26 mouse cellular contexts compared by ENCODE assay signal in genomic region chr11:32166683-32167082, GRCm38 (mm10). TPM values are rescaled to one million over a fixed set of nuclear protein-coding genes. Genes with fewer than 3 reads are reported as not detected.
A peak's percentile ranks its signal among the peaks of the same experiment; 100 is the strongest.
DNase-seq lines count a peak whose midpoint lies in the region; ATAC-seq and TF ChIP-seq lines count a peak whose summit lies in the region.
"Had no signal": no experiment of that assay in that cellular context is flagged by ENCODE, and none has a peak within 500 bp of the region (broad histone marks: within the 10 kb centered on the region; RNA-seq: fewer than 3 reads in every experiment).

No protein-coding gene starts in this region.

- H3K4me2 ChIP-seq in intestine, embryonic 14.5 days (ENCODE audit: low read length), result no peak overlapping the region
- H3K4me2 ChIP-seq in intestine, postnatal 0 days (replicated peaks; ENCODE audit: low read depth), result no peak overlapping the region
- H3K4me2 ChIP-seq in intestine, embryonic 15.5 days (replicated peaks), result no peak overlapping the region
- H3K4me2 ChIP-seq in stomach, postnatal 0 days (replicated peaks; ENCODE audit: low read depth), result no peak overlapping the region
- no peak overlapping the region for H3K4me2 ChIP-seq in forebrain, embryonic 15.5 days (replicated peaks)
- H3K4me2 ChIP-seq: embryonic facial prominence, embryonic 12.5 days; embryonic facial prominence, embryonic 15.5 days; heart, embryonic 11.5 days; hindbrain, embryonic 13.5 days had no signal

- no peaks in the 10 kb centered on the region for H3K9me3 ChIP-seq in intestine, embryonic 14.5 days (ENCODE audit: control insufficient read depth, low read length)
- H3K9me3 ChIP-seq in intestine, postnatal 0 days (ENCODE audit: control insufficient read depth), result no peaks in the 10 kb centered on the region
- no peaks in the 10 kb centered on the region for H3K9me3 ChIP-seq in intestine, embryonic 15.5 days
- no peaks in the 10 kb centered on the region for H3K9me3 ChIP-seq in limb, embryonic 10.5 days (replicated peaks)
- no peaks in the 10 kb centered on the region for H3K9me3 ChIP-seq in stomach, postnatal 0 days (ENCODE audit: control insufficient read depth, low read length)
- no peaks in the 10 kb centered on the region for H3K9me3 ChIP-seq in forebrain, embryonic 15.5 days
- H3K9me3 ChIP-seq: embryonic facial prominence, embryonic 12.5 days; embryonic facial prominence, embryonic 15.5 days; G1E; hindbrain, embryonic 13.5 days had no signal

- no peaks in the 10 kb centered on the region for H3K36me3 ChIP-seq in intestine, embryonic 14.5 days (ENCODE audit: control insufficient read depth, insufficient read depth, low read length)
- no peaks in the 10 kb centered on the region for H3K36me3 ChIP-seq in intestine, postnatal 0 days (ENCODE audit: control insufficient read depth, insufficient read depth)
- H3K36me3 ChIP-seq in intestine, embryonic 15.5 days, result no peaks in the 10 kb centered on the region
- no peaks in the 10 kb centered on the region for H3K36me3 ChIP-seq in limb, embryonic 10.5 days
- no peaks in the 10 kb centered on the region for H3K36me3 ChIP-seq in stomach, postnatal 0 days (ENCODE audit: control insufficient read depth, insufficient read depth, low read length)
- H3K36me3 ChIP-seq in forebrain, embryonic 15.5 days, result no peaks in the 10 kb centered on the region
- H3K36me3 ChIP-seq: embryonic facial prominence, embryonic 12.5 days; embryonic facial prominence, embryonic 15.5 days; G1E; hindbrain, embryonic 13.5 days had no signal

- 0 out of 2 replicates have a peak, but pooled peaks cover 3% of the 10 kb centered on the region for H3K4me1 ChIP-seq in intestine, embryonic 14.5 days (replicated peaks; ENCODE audit: control insufficient read depth, insufficient read depth, low read length)
- H3K4me1 ChIP-seq in intestine, postnatal 0 days (replicated peaks; ENCODE audit: control insufficient read depth, insufficient read depth, low read length), result no peaks in the 10 kb centered on the region
- H3K4me1 ChIP-seq in intestine, embryonic 15.5 days (replicated peaks), result peaks cover 5% of the 10 kb centered on the region
- peaks cover 8% of the 10 kb centered on the region for H3K4me1 ChIP-seq in limb, embryonic 10.5 days
- no peaks in the 10 kb centered on the region for H3K4me1 ChIP-seq in stomach, postnatal 0 days (replicated peaks; ENCODE audit: control insufficient read depth, insufficient read depth)
- H3K4me1 ChIP-seq in forebrain, embryonic 15.5 days, result peaks cover 9% of the 10 kb centered on the region

- H3K4me3 ChIP-seq in intestine, embryonic 14.5 days (ENCODE audit: low read depth, low read length), result no peak overlapping the region
- no peak overlapping the region for H3K4me3 ChIP-seq in intestine, postnatal 0 days (ENCODE audit: low read depth, low read length)
- no peak overlapping the region for H3K4me3 ChIP-seq in intestine, embryonic 15.5 days (replicated peaks)
- H3K4me3 ChIP-seq in limb, embryonic 10.5 days, result no peak overlapping the region
- H3K4me3 ChIP-seq in stomach, postnatal 0 days (ENCODE audit: low read depth, low read length), result no peak overlapping the region
- no peak overlapping the region for H3K4me3 ChIP-seq in forebrain, embryonic 15.5 days
- H3K4me3 ChIP-seq: embryonic facial prominence, embryonic 12.5 days; embryonic facial prominence, embryonic 15.5 days; heart, adult 2 months; hindbrain, embryonic 13.5 days had no signal

- no peak overlapping the region for H3K9ac ChIP-seq in intestine, embryonic 14.5 days (ENCODE audit: low read length)
- no peak overlapping the region for H3K9ac ChIP-seq in intestine, postnatal 0 days (ENCODE audit: low read depth, low read length)
- no peak overlapping the region for H3K9ac ChIP-seq in intestine, embryonic 15.5 days
- H3K9ac ChIP-seq in stomach, postnatal 0 days (ENCODE audit: low read length), result no peak overlapping the region
- H3K9ac ChIP-seq in forebrain, embryonic 15.5 days (replicated peaks), result no peak overlapping the region
- H3K9ac ChIP-seq: embryonic facial prominence, embryonic 12.5 days; embryonic facial prominence, embryonic 15.5 days; hindbrain, embryonic 13.5 days had no signal

- no peak for TF ChIP-seq EP300 in stomach, postnatal 0 days (optimal IDR thresholded peaks at IDR 0.05)

- DNase-seq in intestine, embryonic 14.5 days (ENCODE audit: low spot score), result peak; percentile 40
- DNase-seq in limb, embryonic 10.5 days (ENCODE audit: low spot score), result peak; percentile 19
- no peak for DNase-seq in stomach, postnatal 0 days (ENCODE audit: low spot score)
- DNase-seq in T-cell, adult 2 months (ENCODE audit: low spot score), result no peak
- DNase-seq: adrenal gland, adult 2 months; adrenal gland, postnatal 14 days; B cell, adult 2 months; cerebellum, adult 11 months; cerebellum, adult 2 months; cerebellum, adult 9-11 months; cerebellum, postnatal 25 days; gastrocnemius, postnatal 25 days; heart, adult 2 months had no signal

- no peak for TF ChIP-seq CTCF in intestine, postnatal 0 days (IDR thresholded peaks at IDR 0.05; ENCODE audit: low read depth)
- TF ChIP-seq CTCF in stomach, postnatal 0 days (IDR thresholded peaks at IDR 0.05; ENCODE audit: low read depth), result no peak

- no peak for ATAC-seq in intestine, embryonic 14.5 days (replicated peaks; ENCODE audit: low FRiP score, low TSS enrichment, low read depth)
- ATAC-seq in intestine, postnatal 0 days, result no peak
- peak; percentile 50; the same call in 1 of the 2 replicates for ATAC-seq in intestine, embryonic 15.5 days
- ATAC-seq in stomach, postnatal 0 days (ENCODE audit: low FRiP score, low TSS enrichment), result peak; percentile 41; the same call in 1 of the 2 replicates
- ATAC-seq in forebrain, embryonic 15.5 days (replicated peaks), result no peak
- ATAC-seq: forebrain, embryonic 14.5 days; hindbrain, embryonic 16.5 days; Patski had no signal

- no peak overlapping the region for H3K27ac ChIP-seq in intestine, embryonic 14.5 days (ENCODE audit: low read depth)
- no peak overlapping the region for H3K27ac ChIP-seq in intestine, postnatal 0 days (ENCODE audit: low read depth, low read length)
- no peak overlapping the region for H3K27ac ChIP-seq in intestine, embryonic 15.5 days
- H3K27ac ChIP-seq in limb, embryonic 10.5 days, result no peak overlapping the region
- H3K27ac ChIP-seq in stomach, postnatal 0 days (replicated peaks), result no peak overlapping the region
- no peak overlapping the region for H3K27ac ChIP-seq in forebrain, embryonic 15.5 days (replicated peaks)
- H3K27ac ChIP-seq: embryonic facial prominence, embryonic 12.5 days; embryonic facial prominence, embryonic 15.5 days; heart, adult 2 months; hindbrain, embryonic 13.5 days had no signal

- no peaks in the 10 kb centered on the region for H3K27me3 ChIP-seq in intestine, embryonic 14.5 days (replicated peaks; ENCODE audit: control insufficient read depth, insufficient read depth, low read length)
- 0 out of 2 replicates have a peak, but pooled peaks cover under 1% of the 10 kb centered on the region for H3K27me3 ChIP-seq in intestine, postnatal 0 days (replicated peaks; ENCODE audit: control insufficient read depth, insufficient read depth, low read length)
- no peaks in the 10 kb centered on the region for H3K27me3 ChIP-seq in intestine, embryonic 15.5 days (replicated peaks)
- peaks cover 4% of the 10 kb centered on the region for H3K27me3 ChIP-seq in limb, embryonic 10.5 days (ENCODE audit: low read depth, poor library complexity, severe bottlenecking)
- no peaks in the 10 kb centered on the region for H3K27me3 ChIP-seq in stomach, postnatal 0 days (ENCODE audit: control insufficient read depth, insufficient read depth, low read length)
- no peaks in the 10 kb centered on the region for H3K27me3 ChIP-seq in forebrain, embryonic 15.5 days
- H3K27me3 ChIP-seq: hindbrain, embryonic 13.5 days had no signal

- WGBS in intestine, embryonic 14.5 days, result 41% methylated on average over 4 of the region's 4 CpGs
- 62% methylated on average over 4 of the region's 4 CpGs for WGBS in intestine, postnatal 0 days
- WGBS in intestine, embryonic 15.5 days, result 55% methylated on average over 4 of the region's 4 CpGs
- 73% methylated on average over 4 of the region's 4 CpGs for WGBS in limb, embryonic 10.5 days
- WGBS in stomach, postnatal 0 days, result 68% methylated on average over 4 of the region's 4 CpGs
- WGBS in forebrain, embryonic 15.5 days, result 85% methylated on average over 4 of the region's 4 CpGs

RNA-seq across cellular contexts. Expression of gene Il9r, which starts 33.4 kb away (rescaled TPM):
- not detected in 2 replicates for polyA plus RNA-seq in intestine, embryonic 14.5 days (2014; fragmentation: Nextera tagmentation; extraction: Ambion mirVana)
- polyA plus RNA-seq in intestine, postnatal 0 days (2015; fragmentation: Nextera tagmentation; extraction: Ambion mirVana), result not detected in 2 replicates
- 0.09 and 0.11 TPM in 2 replicates for polyA plus RNA-seq in intestine, embryonic 15.5 days (2015; fragmentation: Nextera tagmentation; extraction: Ambion mirVana)
- not detected in 2 replicates for polyA plus RNA-seq in limb, embryonic 10.5 days (2016; fragmentation: Nextera tagmentation; extraction: Ambion mirVana)
- 0.02 TPM in 1 of 2 replicates, not detected in the other for polyA plus RNA-seq in stomach, postnatal 0 days (2015; fragmentation: Nextera tagmentation; extraction: Ambion mirVana)
- polyA plus RNA-seq in forebrain, embryonic 15.5 days (2015; fragmentation: Nextera tagmentation; extraction: Ambion mirVana), result not detected in 2 replicates
- polyA plus RNA-seq: adrenal gland, adult 2 months; cerebellum, adult 2 months; embryonic facial prominence, embryonic 12.5 days; forebrain, embryonic 11.5 days; forebrain, embryonic 14.5 days; heart, embryonic 11.5 days; heart, embryonic 14.5 days; hindbrain, embryonic 13.5 days; hindbrain, embryonic 16.5 days; Patski had no signal

RNA-seq across cellular contexts. Expression of gene Snrnp25, which starts 38.5 kb away (rescaled TPM):
- 58.0 and 60.7 TPM in 2 replicates for polyA plus RNA-seq in intestine, embryonic 14.5 days (2014; fragmentation: Nextera tagmentation; extraction: Ambion mirVana)
- polyA plus RNA-seq in intestine, postnatal 0 days (2015; fragmentation: Nextera tagmentation; extraction: Ambion mirVana), result 27.0 and 28.0 TPM in 2 replicates
- polyA plus RNA-seq in intestine, embryonic 15.5 days (2015; fragmentation: Nextera tagmentation; extraction: Ambion mirVana), result 45.1 and 49.1 TPM in 2 replicates
- 115 and 121 TPM in 2 replicates for polyA plus RNA-seq in limb, embryonic 10.5 days (2016; fragmentation: Nextera tagmentation; extraction: Ambion mirVana)
- 50.5 and 54.3 TPM in 2 replicates for polyA plus RNA-seq in stomach, postnatal 0 days (2015; fragmentation: Nextera tagmentation; extraction: Ambion mirVana)
- 51.8 and 54.2 TPM in 2 replicates for polyA plus RNA-seq in forebrain, embryonic 15.5 days (2015; fragmentation: Nextera tagmentation; extraction: Ambion mirVana)

RNA-seq across cellular contexts. Expression of gene Rhbdf1, which starts 55.4 kb away (rescaled TPM):
- polyA plus RNA-seq in intestine, embryonic 14.5 days (2014; fragmentation: Nextera tagmentation; extraction: Ambion mirVana), result 45.6 and 57.9 TPM in 2 replicates
- 20.7 and 26.1 TPM in 2 replicates for polyA plus RNA-seq in intestine, postnatal 0 days (2015; fragmentation: Nextera tagmentation; extraction: Ambion mirVana)
- 52.8 and 53.5 TPM in 2 replicates for polyA plus RNA-seq in intestine, embryonic 15.5 days (2015; fragmentation: Nextera tagmentation; extraction: Ambion mirVana)
- 28.1 and 31.1 TPM in 2 replicates for polyA plus RNA-seq in limb, embryonic 10.5 days (2016; fragmentation: Nextera tagmentation; extraction: Ambion mirVana)
- polyA plus RNA-seq in stomach, postnatal 0 days (2015; fragmentation: Nextera tagmentation; extraction: Ambion mirVana), result 35.8 and 38.5 TPM in 2 replicates
- 16.7 and 18.1 TPM in 2 replicates for polyA plus RNA-seq in forebrain, embryonic 15.5 days (2015; fragmentation: Nextera tagmentation; extraction: Ambion mirVana)

RNA-seq across cellular contexts. Expression of gene Mpg, which starts 59.6 kb away (rescaled TPM):
- polyA plus RNA-seq in intestine, embryonic 14.5 days (2014; fragmentation: Nextera tagmentation; extraction: Ambion mirVana), result 36.2 and 39.3 TPM in 2 replicates
- polyA plus RNA-seq in intestine, postnatal 0 days (2015; fragmentation: Nextera tagmentation; extraction: Ambion mirVana), result 19.2 and 20.9 TPM in 2 replicates
- polyA plus RNA-seq in intestine, embryonic 15.5 days (2015; fragmentation: Nextera tagmentation; extraction: Ambion mirVana), result 30.8 and 36.6 TPM in 2 replicates
- 36.2 and 45.2 TPM in 2 replicates for polyA plus RNA-seq in limb, embryonic 10.5 days (2016; fragmentation: Nextera tagmentation; extraction: Ambion mirVana)
- polyA plus RNA-seq in stomach, postnatal 0 days (2015; fragmentation: Nextera tagmentation; extraction: Ambion mirVana), result 19.9 and 22.1 TPM in 2 replicates
- polyA plus RNA-seq in forebrain, embryonic 15.5 days (2015; fragmentation: Nextera tagmentation; extraction: Ambion mirVana), result 33.5 and 33.8 TPM in 2 replicates

Comparison
In these comparisons a context has a peak if more than half of its experiments do, and no peak if none do; other contexts are left out.
1. ATAC-seq: peak in intestine, embryonic 15.5 days (single experiment) and stomach, postnatal 0 days (single experiment); none in intestine, embryonic 14.5 days (single experiment), intestine, postnatal 0 days (single experiment) and forebrain, embryonic 15.5 days (single experiment).
2. DNase-seq: peak in intestine, embryonic 14.5 days (single experiment) and limb, embryonic 10.5 days (single experiment); none in stomach, postnatal 0 days (single experiment) and T-cell, adult 2 months (single experiment).